Mouse (Mus musculus) lung, postnatal 0 days (tissue): ENCODE data around the gene Plaa.

Experiments
- CTCF ChIP-seq: IDR thresholded peaks from 2 replicates; pipeline ENCODE4 v1.5.1; 2016; ENCODE audit warnings: antibody characterized with exemption, mild to moderate bottlenecking
- EP300 ChIP-seq: IDR thresholded peaks from 2 replicates; pipeline ENCODE4 v1.6.1; 2016; ENCODE audit warnings: antibody characterized with exemption, mild to moderate bottlenecking, control low read depth

DNA sequence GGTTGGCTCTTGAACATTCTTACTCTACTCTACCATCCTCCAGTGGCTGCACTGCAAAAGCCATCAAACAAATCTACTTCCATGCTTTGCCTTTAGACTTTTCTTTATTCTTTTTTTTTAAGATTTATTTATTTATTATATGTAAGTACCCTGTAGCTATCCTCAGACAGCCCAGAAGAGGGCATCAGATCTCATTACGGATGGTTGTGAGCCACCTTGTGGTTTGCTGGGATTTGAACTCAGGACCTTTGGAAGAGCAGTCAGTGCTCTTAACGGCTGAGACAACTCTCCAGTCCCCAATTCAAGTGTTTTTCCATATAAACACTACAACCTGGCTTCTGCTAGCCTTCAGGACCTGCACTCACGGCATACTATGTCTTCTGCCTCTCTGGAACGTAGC is 1.6 kb downstream of the Plaa start:
- TF ChIP-seq EP300 (no peak), CTCF (peak; percentile 45)
